In genomic region chr3:101493937-101494459, GRCm38 (mm10) we compare ENCODE assay signal across 8 mouse cellular contexts.
A peak's percentile ranks its signal among the peaks of the same experiment; 100 is the strongest.
DNase-seq lines count a peak whose midpoint lies in the region; ATAC-seq and TF ChIP-seq lines count a peak whose summit lies in the region.

No protein-coding gene starts in this region.

- H3K36me3 ChIP-seq in lung, embryonic 16.5 days (ENCODE audit: control insufficient read depth, insufficient read depth, low read length), result no peaks in the 10 kb centered on the region

- peak; percentile 85 for ATAC-seq in lung, embryonic 16.5 days (ENCODE audit: low read depth)

- peak overlapping the region; percentile 30; the same call in 1 of the 2 replicates for H3K4me2 ChIP-seq in lung, embryonic 16.5 days (ENCODE audit: low read depth, low read length)

- no peaks in the 10 kb centered on the region for H3K27me3 ChIP-seq in cerebellum, adult 2 months (ENCODE audit: control insufficient read depth, insufficient read depth, low read length)
- no peaks in the 10 kb centered on the region for H3K27me3 ChIP-seq in lung, embryonic 16.5 days (ENCODE audit: control insufficient read depth, insufficient read depth, low read depth, low read length)

- DNase-seq in MEL-GATA-1-ER (ENCODE audit: extremely low read depth, low read depth), result peak; percentile 99
- DNase-seq in cerebellum, adult 2 months, result peak; percentile 83 to 89
- peak; percentile 93 for DNase-seq in forelimb bud, embryonic 11.5 days (ENCODE audit: low read depth, low spot score)
- DNase-seq in heart, postnatal 4 days, result peak; percentile 94
- DNase-seq in layer of hippocampus, adult 2 months (ENCODE audit: low spot score in 2 of 2), result peak; percentile 84 to 95
- peak; percentile 89 for DNase-seq in ovary, postnatal 10 days (ENCODE audit: low spot score)
- DNase-seq in thymus, postnatal 0 days (ENCODE audit: low spot score), result peak; percentile 98

- no peak overlapping the region for H3K9ac ChIP-seq in lung, embryonic 16.5 days (ENCODE audit: low read length)

- no peaks in the 10 kb centered on the region for H3K9me3 ChIP-seq in lung, embryonic 16.5 days (ENCODE audit: control insufficient read depth, low read length)

- no peak overlapping the region for H3K4me3 ChIP-seq in cerebellum, adult 2 months (replicated peaks; ENCODE audit: insufficient read depth, low read depth, low read length)
- no peak overlapping the region; the same call in 1 of the 2 replicates for H3K4me3 ChIP-seq in layer of hippocampus, adult 2 months
- no peak overlapping the region for H3K4me3 ChIP-seq in lung, embryonic 16.5 days (ENCODE audit: low read length)

- TF ChIP-seq POLR2A in cerebellum, adult 2 months (IDR thresholded peaks at IDR 0.05; ENCODE audit: borderline replicate concordance, insufficient read depth, low read length), result no peak

- 39% methylated on average over 10 of the region's 10 CpGs for WGBS in cerebellum, adult 2 months
- WGBS in lung, embryonic 16.5 days, result 25% methylated on average over 10 of the region's 10 CpGs

- no peaks in the 10 kb centered on the region for H3K4me1 ChIP-seq in cerebellum, adult 2 months (ENCODE audit: control insufficient read depth, insufficient read depth, low read length)
- peaks cover 4% of the 10 kb centered on the region for H3K4me1 ChIP-seq in lung, embryonic 16.5 days (replicated peaks; ENCODE audit: control insufficient read depth, insufficient read depth, low read length)

- no peak overlapping the region for H3K27ac ChIP-seq in cerebellum, adult 2 months (ENCODE audit: insufficient read depth, low read length)
- H3K27ac ChIP-seq in layer of hippocampus, adult 2 months, result no peak overlapping the region
- H3K27ac ChIP-seq in lung, embryonic 16.5 days (ENCODE audit: low read length), result no peak overlapping the region

- peak; percentile 93 for TF ChIP-seq CTCF in cerebellum, adult 2 months (IDR thresholded peaks at IDR 0.05; ENCODE audit: borderline replicate concordance, insufficient read depth, low read depth, low read length)
- TF ChIP-seq CTCF in layer of hippocampus, adult 2 months (conservative IDR thresholded peaks at IDR 0.05), result peak; percentile 100
